Mouse (Mus musculus): ENCODE measurements around the gene Lmx1b. TPM values are rescaled to one million over a fixed set of nuclear protein-coding genes. Genes with fewer than 3 reads are reported as not detected.

The Lmx1b gene
- polyA plus RNA-seq, 1 experiment from 2014 or later: not detected

GRCm38 (mm10) chr2:33564748-33565147 is 75.6 kb downstream of the Lmx1b start:
- H3K27me3 ChIP-seq (replicated peaks; ENCODE audit: control insufficient read depth, insufficient read depth, low read length): peaks cover 23% of the 10 kb centered on the region
- H3K4me2 ChIP-seq (ENCODE audit: low read length): no peak overlapping the region
- ATAC-seq (replicated peaks; ENCODE audit: low FRiP score, low TSS enrichment, low read depth): no peak
- WGBS: 90% methylated on average over 9 of the region's 9 CpGs
- H3K36me3 ChIP-seq (ENCODE audit: control insufficient read depth, insufficient read depth, low read length): no peaks in the 10 kb centered on the region
- H3K27ac ChIP-seq (ENCODE audit: low read depth): no peak overlapping the region
- no peak overlapping the region for H3K4me3 ChIP-seq (ENCODE audit: low read depth, low read length)
- no peaks in the 10 kb centered on the region for H3K9me3 ChIP-seq (ENCODE audit: control insufficient read depth, low read length)
- no peak overlapping the region for H3K9ac ChIP-seq (ENCODE audit: low read length)
- H3K4me1 ChIP-seq (replicated peaks; ENCODE audit: control insufficient read depth, insufficient read depth, low read length): peaks cover 4% of the 10 kb centered on the region; the same call in 1 of the 2 replicates
- DNase-seq (ENCODE audit: low spot score): no peak

DNA sequence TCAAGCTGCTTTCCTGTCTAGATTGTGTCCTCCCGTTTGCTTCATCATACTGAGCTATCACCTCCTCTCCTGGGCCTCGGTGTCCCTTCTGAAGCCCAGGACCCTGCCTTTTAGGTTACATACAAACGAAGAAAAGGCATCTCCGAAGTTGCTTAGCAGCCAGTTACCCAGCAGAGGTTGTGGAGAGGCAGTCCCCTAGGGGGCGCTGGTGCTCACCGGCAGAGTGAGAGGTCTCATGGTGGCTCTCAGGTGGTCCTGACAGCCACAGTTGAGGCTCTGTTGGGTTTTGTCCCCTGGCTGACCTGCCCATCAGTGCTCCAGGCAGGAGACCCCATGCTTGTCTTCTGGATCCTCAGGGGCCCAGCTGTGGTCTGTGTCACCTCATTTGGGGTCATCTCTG is 80.6 kb downstream of the Lmx1b start:
- Histone ChIP-seq H3K27ac (ENCODE audit: low read depth) (no peak overlapping the region), H3K4me1 (replicated peaks; ENCODE audit: control insufficient read depth, insufficient read depth, low read length) (no peaks in the 10 kb centered on the region), H3K4me2 (ENCODE audit: low read length) (0 out of 2 replicates have a peak overlapping the region, but pooled peaks have one; percentile 1), H3K4me3 (ENCODE audit: low read depth, low read length) (no peak overlapping the region), H3K9ac (ENCODE audit: low read length) (no peak overlapping the region), H3K9me3 (ENCODE audit: control insufficient read depth, low read length) (no peaks in the 10 kb centered on the region), H3K36me3 (ENCODE audit: control insufficient read depth, insufficient read depth, low read length) (no peaks in the 10 kb centered on the region), H3K27me3 (replicated peaks; ENCODE audit: control insufficient read depth, insufficient read depth, low read length) (0 out of 2 replicates have a peak, but pooled peaks cover 6% of the 10 kb centered on the region)
- DNase-seq (ENCODE audit: low spot score): peak; percentile 79
- no peak for ATAC-seq (replicated peaks; ENCODE audit: low FRiP score, low TSS enrichment, low read depth)
- 10% methylated on average over 6 of the region's 6 CpGs for WGBS

GRCm38 (mm10) chr2:33559334-33559733 is 81.0 kb downstream of the Lmx1b start:
- Histone ChIP-seq H3K4me3 (ENCODE audit: low read depth, low read length) (no peak overlapping the region), H3K27ac (ENCODE audit: low read depth) (no peak overlapping the region), H3K9me3 (ENCODE audit: control insufficient read depth, low read length) (no peaks in the 10 kb centered on the region), H3K9ac (ENCODE audit: low read length) (no peak overlapping the region), H3K36me3 (ENCODE audit: control insufficient read depth, insufficient read depth, low read length) (no peaks in the 10 kb centered on the region), H3K4me1 (replicated peaks; ENCODE audit: control insufficient read depth, insufficient read depth, low read length) (no peaks in the 10 kb centered on the region), H3K27me3 (replicated peaks; ENCODE audit: control insufficient read depth, insufficient read depth, low read length) (0 out of 2 replicates have a peak, but pooled peaks cover 3% of the 10 kb centered on the region), H3K4me2 (ENCODE audit: low read length) (0 out of 2 replicates have a peak overlapping the region, but pooled peaks have one; percentile 1)
- ATAC-seq (replicated peaks; ENCODE audit: low FRiP score, low TSS enrichment, low read depth): 0 out of 2 replicates have a peak, but pooled peaks have one; percentile 36
- DNase-seq (ENCODE audit: low spot score): no peak
- 37% methylated on average over 7 of the region's 7 CpGs for WGBS

GRCm38 (mm10) chr2:33558233-33558632 is 82.1 kb downstream of the Lmx1b start:
- 9% methylated on average over 6 of the region's 6 CpGs for WGBS
- DNase-seq (ENCODE audit: low spot score): peak; percentile 85
- H3K27ac ChIP-seq (ENCODE audit: low read depth): no peak overlapping the region

DNA sequence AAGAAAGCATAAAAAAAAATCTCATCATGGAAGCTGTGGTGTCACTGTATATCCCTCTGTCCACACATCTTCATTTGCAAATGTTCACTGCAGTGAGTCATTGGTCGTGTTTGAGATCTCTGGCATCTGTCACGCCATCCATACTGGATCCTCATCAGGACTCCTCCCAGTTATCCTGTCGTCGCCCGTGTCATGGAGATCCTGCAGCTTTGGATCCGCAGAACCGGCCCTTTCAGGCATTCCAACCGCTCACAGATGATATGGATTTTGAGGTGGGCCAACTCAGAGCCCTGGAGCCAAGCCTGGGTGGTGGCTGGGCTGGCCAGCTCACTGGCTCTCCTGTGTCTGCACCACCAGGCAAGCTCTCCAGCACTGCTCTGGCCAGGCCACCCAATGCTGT is 84.7 kb downstream of the Lmx1b start:
- Histone ChIP-seq H3K36me3 (ENCODE audit: control insufficient read depth, insufficient read depth, low read length) (no peaks in the 10 kb centered on the region), H3K9me3 (ENCODE audit: control insufficient read depth, low read length) (no peaks in the 10 kb centered on the region), H3K27ac (ENCODE audit: low read depth) (no peak overlapping the region), H3K4me2 (ENCODE audit: low read length) (no peak overlapping the region), H3K27me3 (replicated peaks; ENCODE audit: control insufficient read depth, insufficient read depth, low read length) (no peaks in the 10 kb centered on the region), H3K4me3 (ENCODE audit: low read depth, low read length) (no peak overlapping the region), H3K9ac (ENCODE audit: low read length) (no peak overlapping the region), H3K4me1 (replicated peaks; ENCODE audit: control insufficient read depth, insufficient read depth, low read length) (no peaks in the 10 kb centered on the region)
- 65% methylated on average over 8 of the region's 8 CpGs for WGBS
- DNase-seq (ENCODE audit: low spot score): no peak
- no peak for ATAC-seq (replicated peaks; ENCODE audit: low FRiP score, low TSS enrichment, low read depth)

More at GRCm38 (mm10) chr2:33558233-33558632, 82.1 kb downstream of the Lmx1b start:
- Histone ChIP-seq H3K4me1 (replicated peaks; ENCODE audit: control insufficient read depth, insufficient read depth, low read length) (no peaks in the 10 kb centered on the region), H3K36me3 (ENCODE audit: control insufficient read depth, insufficient read depth, low read length) (no peaks in the 10 kb centered on the region), H3K27me3 (replicated peaks; ENCODE audit: control insufficient read depth, insufficient read depth, low read length) (0 out of 2 replicates have a peak, but pooled peaks cover 3% of the 10 kb centered on the region), H3K9me3 (ENCODE audit: control insufficient read depth, low read length) (no peaks in the 10 kb centered on the region), H3K4me3 (ENCODE audit: low read depth, low read length) (no peak overlapping the region), H3K4me2 (ENCODE audit: low read length) (no peak overlapping the region), H3K9ac (ENCODE audit: low read length) (no peak overlapping the region)
- no peak for ATAC-seq (replicated peaks; ENCODE audit: low FRiP score, low TSS enrichment, low read depth)

DNA sequence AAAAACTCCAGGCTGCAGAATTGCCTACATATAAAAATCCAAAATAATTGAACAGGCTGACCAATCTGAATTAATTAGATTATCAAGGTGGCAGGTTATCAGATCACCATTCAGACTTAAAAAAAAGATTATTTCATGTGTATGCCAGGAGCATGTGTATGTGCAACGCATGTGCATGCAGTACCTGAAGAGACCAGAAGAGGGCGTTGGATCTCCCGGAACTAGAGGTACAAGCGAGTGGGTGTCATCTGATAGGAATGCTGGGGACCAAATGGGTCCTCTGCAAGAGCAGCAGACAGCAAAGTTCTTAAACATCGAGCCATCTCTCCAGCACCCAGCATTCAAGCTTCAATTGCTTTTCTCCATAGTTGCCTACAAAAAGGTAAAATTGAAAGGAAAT is 87.6 kb downstream of the Lmx1b start:
- Histone ChIP-seq H3K9ac (ENCODE audit: low read length) (no peak overlapping the region), H3K27ac (ENCODE audit: low read depth) (no peak overlapping the region), H3K4me2 (ENCODE audit: low read length) (no peak overlapping the region), H3K4me1 (replicated peaks; ENCODE audit: control insufficient read depth, insufficient read depth, low read length) (no peaks in the 10 kb centered on the region), H3K36me3 (ENCODE audit: control insufficient read depth, insufficient read depth, low read length) (no peaks in the 10 kb centered on the region), H3K27me3 (replicated peaks; ENCODE audit: control insufficient read depth, insufficient read depth, low read length) (no peaks in the 10 kb centered on the region), H3K4me3 (ENCODE audit: low read depth, low read length) (no peak overlapping the region), H3K9me3 (ENCODE audit: control insufficient read depth, low read length) (no peaks in the 10 kb centered on the region)
- 52% methylated on average over 5 of the region's 5 CpGs for WGBS
- ATAC-seq (replicated peaks; ENCODE audit: low FRiP score, low TSS enrichment, low read depth) (no peak), DNase-seq (ENCODE audit: low spot score) (no peak)

- ATAC-seq (replicated peaks; ENCODE audit: low FRiP score, low TSS enrichment, low read depth): no peak
- H3K4me2 ChIP-seq (ENCODE audit: low read length): no peak overlapping the region
These were observed 92.7 kb downstream of the Lmx1b start for GRCm38 (mm10) chr2:33547595-33547994.

DNA sequence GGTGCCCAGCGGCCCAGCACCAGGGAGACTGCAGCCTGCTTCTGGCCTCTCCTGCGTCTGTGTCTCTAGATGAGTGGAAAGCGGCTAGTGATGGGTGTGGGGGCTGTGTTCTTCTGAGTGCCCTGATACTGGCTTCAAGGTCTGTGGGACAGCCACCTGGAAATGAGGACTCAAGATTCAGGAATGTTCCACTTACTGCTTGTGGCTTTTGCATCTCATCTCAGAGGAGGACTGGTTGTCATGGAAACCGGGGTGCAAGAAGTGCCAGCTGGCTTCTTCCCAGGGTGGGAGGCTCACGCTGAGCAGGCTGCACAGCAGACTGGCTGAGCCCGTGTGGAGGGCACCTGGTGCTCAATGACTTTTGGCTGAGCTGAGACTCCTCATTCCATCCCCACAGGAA is 93.4 kb downstream of the Lmx1b start:
- DNase-seq (ENCODE audit: low spot score) (no peak), ATAC-seq (replicated peaks; ENCODE audit: low FRiP score, low TSS enrichment, low read depth) (0 out of 2 replicates have a peak, but pooled peaks have one; percentile 33)
- Histone ChIP-seq H3K4me1 (replicated peaks; ENCODE audit: control insufficient read depth, insufficient read depth, low read length) (peaks cover 3% of the 10 kb centered on the region), H3K4me2 (ENCODE audit: low read length) (no peak overlapping the region), H3K9me3 (ENCODE audit: control insufficient read depth, low read length) (no peaks in the 10 kb centered on the region), H3K36me3 (ENCODE audit: control insufficient read depth, insufficient read depth, low read length) (no peaks in the 10 kb centered on the region), H3K27ac (ENCODE audit: low read depth) (no peak overlapping the region), H3K9ac (ENCODE audit: low read length) (no peak overlapping the region), H3K27me3 (replicated peaks; ENCODE audit: control insufficient read depth, insufficient read depth, low read length) (peaks cover 31% of the 10 kb centered on the region), H3K4me3 (ENCODE audit: low read depth, low read length) (no peak overlapping the region)
- WGBS: 30% methylated on average over 6 of the region's 6 CpGs

More at GRCm38 (mm10) chr2:33547595-33547994, 92.7 kb downstream of the Lmx1b start:
- Histone ChIP-seq H3K36me3 (ENCODE audit: control insufficient read depth, insufficient read depth, low read length) (no peaks in the 10 kb centered on the region), H3K4me3 (ENCODE audit: low read depth, low read length) (no peak overlapping the region), H3K9ac (ENCODE audit: low read length) (no peak overlapping the region), H3K4me1 (replicated peaks; ENCODE audit: control insufficient read depth, insufficient read depth, low read length) (peaks cover 3% of the 10 kb centered on the region), H3K27me3 (replicated peaks; ENCODE audit: control insufficient read depth, insufficient read depth, low read length) (peaks cover 29% of the 10 kb centered on the region), H3K9me3 (ENCODE audit: control insufficient read depth, low read length) (no peaks in the 10 kb centered on the region), H3K27ac (ENCODE audit: low read depth) (no peak overlapping the region)
- WGBS: 99% methylated on average over 2 of the region's 2 CpGs
- no peak for DNase-seq (ENCODE audit: low spot score)

DNA sequence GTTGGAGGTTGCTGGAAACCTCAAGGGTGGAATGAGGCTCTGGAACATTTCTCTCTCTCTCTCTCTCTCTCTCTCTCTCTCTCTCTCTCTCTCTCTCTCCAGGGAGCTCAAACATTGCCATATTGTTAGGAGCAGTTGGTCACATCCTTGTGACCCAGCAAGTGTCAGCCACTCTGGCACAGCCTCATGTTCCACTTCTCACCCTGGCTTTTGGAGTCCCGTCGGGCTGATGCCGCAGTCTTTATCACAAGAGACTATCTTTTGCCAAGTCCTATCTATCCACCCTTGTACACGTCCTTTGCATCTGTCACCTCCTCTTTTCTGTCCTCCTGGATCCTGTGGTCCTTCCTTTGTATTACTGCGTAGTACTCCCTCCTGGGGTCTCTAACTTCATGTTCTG is 94.3 kb downstream of the Lmx1b start:
- no peak for ATAC-seq (replicated peaks; ENCODE audit: low FRiP score, low TSS enrichment, low read depth)
- peaks cover 38% of the 10 kb centered on the region for H3K27me3 ChIP-seq (replicated peaks; ENCODE audit: control insufficient read depth, insufficient read depth, low read length)
- H3K9me3 ChIP-seq (ENCODE audit: control insufficient read depth, low read length): no peaks in the 10 kb centered on the region
- no peak overlapping the region for H3K9ac ChIP-seq (ENCODE audit: low read length)
- H3K4me2 ChIP-seq (ENCODE audit: low read length): no peak overlapping the region
- no peak overlapping the region for H3K4me3 ChIP-seq (ENCODE audit: low read depth, low read length)
- DNase-seq (ENCODE audit: low spot score): no peak
- WGBS: 82% methylated on average over 5 of the region's 5 CpGs
- no peaks in the 10 kb centered on the region for H3K36me3 ChIP-seq (ENCODE audit: control insufficient read depth, insufficient read depth, low read length)
- H3K27ac ChIP-seq (ENCODE audit: low read depth): no peak overlapping the region
- H3K4me1 ChIP-seq (replicated peaks; ENCODE audit: control insufficient read depth, insufficient read depth, low read length): peaks cover 3% of the 10 kb centered on the region

All from intestine, embryonic 14.5 days (tissue).